Comparison of ENCODE assay signal across 8 mouse cellular contexts in the genomic region with DNA sequence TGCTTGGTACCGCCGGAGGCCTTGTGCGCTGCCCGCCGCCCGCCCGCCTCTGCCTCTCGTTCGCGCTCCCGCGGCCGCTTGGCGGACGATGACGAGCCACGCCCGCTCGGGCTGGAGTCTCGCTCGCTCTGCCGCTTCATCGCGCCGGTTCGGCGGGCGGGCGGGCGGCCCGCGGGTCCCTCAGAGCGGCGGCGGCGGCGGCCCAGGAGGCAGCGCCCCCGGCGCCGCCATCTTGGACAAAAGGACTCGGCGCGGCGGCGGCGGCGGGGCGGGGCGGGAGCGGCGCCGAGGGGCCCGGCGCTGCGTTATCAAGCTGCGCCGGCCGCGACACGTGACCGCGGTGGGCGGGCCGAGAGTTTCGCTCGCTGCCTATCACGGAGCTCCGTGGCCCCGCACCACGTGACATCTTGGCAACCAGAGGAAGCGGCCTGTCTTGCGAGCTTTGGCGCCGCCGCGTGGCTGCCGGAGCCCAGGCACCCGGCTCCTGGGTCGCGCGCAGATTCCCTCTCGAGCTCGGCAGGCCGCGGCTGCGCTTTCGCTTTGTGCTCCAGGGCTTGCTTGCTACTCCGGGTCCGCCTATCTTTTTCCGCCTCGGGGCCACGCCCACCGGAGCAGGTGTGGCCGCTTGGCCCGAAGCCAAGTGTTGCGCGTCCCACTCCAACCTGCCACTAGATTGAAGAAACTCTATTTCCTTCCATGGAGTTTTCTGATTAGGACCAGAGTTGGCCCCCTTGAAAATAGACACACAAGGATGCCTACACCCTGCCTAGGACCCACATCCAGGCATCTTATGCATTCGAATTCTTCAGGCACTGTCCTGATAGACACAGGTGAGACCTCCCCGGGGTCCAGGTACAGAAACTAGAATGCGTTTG. TPM values are rescaled to one million over a fixed set of nuclear protein-coding genes. Genes with fewer than 3 reads are reported as not detected.
DNase-seq lines count a peak whose midpoint lies in the region; ATAC-seq and TF ChIP-seq lines count a peak whose summit lies in the region.

A gene (minus strand): TSS at position 601 of the 875 bp plus-strand sequence.

- peak within 1 kb of the TSS; percentile 97 for H3K9ac ChIP-seq in heart, embryonic 11.5 days (ENCODE audit: low read depth, low read length)
- peak within 1 kb of the TSS; percentile 98 for H3K9ac ChIP-seq in kidney, embryonic 16.5 days (replicated peaks; ENCODE audit: low read length)
- H3K9ac ChIP-seq in liver, adult 2 months (ENCODE audit: low read depth, low read length) = peak within 1 kb of the TSS; percentile 95

- peak; percentile 80 for ATAC-seq in heart, embryonic 11.5 days (replicated peaks; ENCODE audit: insufficient number of reproducible peaks, low FRiP score, low TSS enrichment)
- peak; percentile 79 for ATAC-seq in kidney, embryonic 16.5 days (ENCODE audit: low FRiP score, low TSS enrichment)

- TF ChIP-seq CTCF in C2C12 (IDR thresholded peaks at IDR 0.05; ENCODE audit: control insufficient read depth, insufficient read depth, insufficient read length) = peak; percentile 90
- TF ChIP-seq CTCF in brain, embryonic 14.5 days (IDR thresholded peaks at IDR 0.05; ENCODE audit: borderline replicate concordance, extremely low read depth, insufficient read depth, insufficient read length) = peak; percentile 85
- peak; percentile 74 for TF ChIP-seq CTCF in liver, adult 2 months (IDR thresholded peaks at IDR 0.05; ENCODE audit: low read depth, low read length)

- peak within 1 kb of the TSS; percentile 60 for H3K4me3 ChIP-seq in C2C12 (ENCODE audit: insufficient read depth, poor library complexity, severe bottlenecking)
- H3K4me3 ChIP-seq in erythroblast, embryonic 14.5 days (replicated peaks) = peak within 1 kb of the TSS; percentile 97
- peak within 1 kb of the TSS; percentile 94 for H3K4me3 ChIP-seq in heart, embryonic 11.5 days (ENCODE audit: low read depth, low read length)
- H3K4me3 ChIP-seq in kidney, embryonic 16.5 days (ENCODE audit: low read length) = peak within 1 kb of the TSS; percentile 95
- peak within 1 kb of the TSS; percentile 76 for H3K4me3 ChIP-seq in liver, adult 2 months (ENCODE audit: insufficient read depth, low read depth, low read length)
- peak within 1 kb of the TSS; percentile 35 for H3K4me3 ChIP-seq in myocyte

- peak; percentile 100 for DNase-seq in brain, embryonic 14.5 days (ENCODE audit: low read depth)
- peak; percentile 89 for DNase-seq in liver, adult 2 months (ENCODE audit: extremely low read depth, low read depth, low spot score)
- DNase-seq in splenic B cell, adult 2 months (ENCODE audit: low read depth, low spot score) = peak; percentile 99

- peaks cover 71% of the 10 kb centered on the region for H3K4me1 ChIP-seq in erythroblast, embryonic 14.5 days (ENCODE audit: control insufficient read depth)
- peaks cover 40% of the 10 kb centered on the region for H3K4me1 ChIP-seq in heart, embryonic 11.5 days (ENCODE audit: control insufficient read depth, insufficient read depth, low read length)
- peaks cover 53% of the 10 kb centered on the region for H3K4me1 ChIP-seq in kidney, embryonic 16.5 days (ENCODE audit: insufficient read depth, low read length)
- peaks cover 26% of the 10 kb centered on the region for H3K4me1 ChIP-seq in liver, adult 2 months (ENCODE audit: control insufficient read depth, insufficient read depth, low read length)

- 0 out of 2 replicates have a peak, but pooled peaks cover 2% of the 10 kb centered on the region for H3K9me3 ChIP-seq in erythroblast, embryonic 14.5 days (ENCODE audit: control insufficient read depth, low read length)
- no peaks in the 10 kb centered on the region for H3K9me3 ChIP-seq in heart, embryonic 11.5 days (replicated peaks; ENCODE audit: control insufficient read depth, low read length)
- no peaks in the 10 kb centered on the region for H3K9me3 ChIP-seq in kidney, embryonic 16.5 days (ENCODE audit: low read length)

- peak within 1 kb of the TSS; percentile 86 for H3K27ac ChIP-seq in heart, embryonic 11.5 days (ENCODE audit: low read depth, low read length)
- peak within 1 kb of the TSS; percentile 82 for H3K27ac ChIP-seq in kidney, embryonic 16.5 days (ENCODE audit: low read length)
- peak within 1 kb of the TSS; percentile 60 for H3K27ac ChIP-seq in liver, adult 2 months (replicated peaks; ENCODE audit: insufficient read depth, low read depth, low read length)

- H3K4me2 ChIP-seq in heart, embryonic 11.5 days = peak within 1 kb of the TSS; percentile 94
- H3K4me2 ChIP-seq in kidney, embryonic 16.5 days (replicated peaks; ENCODE audit: low read depth, low read length) = peak within 1 kb of the TSS; percentile 99
- peak within 1 kb of the TSS; percentile 77 for H3K4me2 ChIP-seq in myocyte (ENCODE audit: low read depth)

- 2% methylated on average over 92 of the region's 101 CpGs for WGBS in heart, embryonic 11.5 days (ENCODE audit: insufficient replicate concordance)
- 3% methylated on average over 86 of the region's 101 CpGs for WGBS in kidney, embryonic 16.5 days
- 2% methylated on average over 96 of the region's 101 CpGs for WGBS in liver, adult 2 months

- H3K79me3 ChIP-seq in C2C12 (ENCODE audit: low read depth) = peaks cover 56% of the 10 kb centered on the region

- H3ac ChIP-seq in C2C12 (ENCODE audit: control insufficient read depth, insufficient read length, low read depth) (peak within 1 kb of the TSS; percentile 65), myocyte (ENCODE audit: control insufficient read depth, insufficient read length) (peak within 1 kb of the TSS; percentile 98)

- peak; percentile 83 for TF ChIP-seq POLR2A in brain, embryonic 14.5 days (IDR thresholded peaks at IDR 0.05; ENCODE audit: borderline replicate concordance, extremely low read depth, insufficient read depth, insufficient read length, poor library complexity, severe bottlenecking)
- 0 out of 2 replicates have a peak, but pooled peaks have one; percentile 13 for TF ChIP-seq POLR2A in liver, adult 2 months (IDR thresholded peaks at IDR 0.05; ENCODE audit: extremely low read depth, insufficient read depth, low read length)
- peak; percentile 47 for TF ChIP-seq POLR2A in myocyte (IDR thresholded peaks at IDR 0.05; ENCODE audit: insufficient read length, low read depth)

- H3K79me2 ChIP-seq in C2C12 (ENCODE audit: control insufficient read depth, insufficient read depth) (peaks cover 73% of the 10 kb centered on the region), myocyte (ENCODE audit: control insufficient read depth, insufficient read depth) (peaks cover 53% of the 10 kb centered on the region)
- H3K79me2 ChIP-seq in liver, adult 2 months (ENCODE audit: control insufficient read depth, insufficient read depth, low read length) = peaks cover 23% of the 10 kb centered on the region

- H3K27me3 ChIP-seq in C2C12 (ENCODE audit: control insufficient read depth, insufficient read depth, insufficient read length) = no peaks in the 10 kb centered on the region
- no peaks in the 10 kb centered on the region for H3K27me3 ChIP-seq in erythroblast, embryonic 14.5 days (ENCODE audit: control insufficient read depth)
- H3K27me3 ChIP-seq in heart, embryonic 11.5 days (ENCODE audit: control insufficient read depth, insufficient read depth, low read length) = no peaks in the 10 kb centered on the region
- no peaks in the 10 kb centered on the region for H3K27me3 ChIP-seq in kidney, embryonic 16.5 days (ENCODE audit: insufficient read depth, low read length)
- H3K27me3 ChIP-seq in liver, adult 2 months (ENCODE audit: control insufficient read depth, insufficient read depth, low read length) = no peaks in the 10 kb centered on the region
- H3K27me3 ChIP-seq in myocyte (ENCODE audit: control insufficient read depth, insufficient read depth, insufficient read length) = no peaks in the 10 kb centered on the region
- no peaks in the 10 kb centered on the region for H3K27me3 ChIP-seq in splenic B cell, adult 2 months (ENCODE audit: control insufficient read depth, insufficient read depth, low read length, poor library complexity, severe bottlenecking)

- H3K36me3 ChIP-seq in C2C12 (ENCODE audit: control insufficient read depth, insufficient read depth) = peaks cover 44% of the 10 kb centered on the region
- peaks cover 73% of the 10 kb centered on the region for H3K36me3 ChIP-seq in erythroblast, embryonic 14.5 days (ENCODE audit: control insufficient read depth)
- peaks cover 23% of the 10 kb centered on the region for H3K36me3 ChIP-seq in heart, embryonic 11.5 days (ENCODE audit: control insufficient read depth, insufficient read depth, low read length)
- H3K36me3 ChIP-seq in kidney, embryonic 16.5 days (ENCODE audit: insufficient read depth, low read length) = peaks cover 35% of the 10 kb centered on the region
- peaks cover 27% of the 10 kb centered on the region for H3K36me3 ChIP-seq in liver, adult 2 months (ENCODE audit: control insufficient read depth, insufficient read depth, low read length)
- H3K36me3 ChIP-seq in myocyte (ENCODE audit: control insufficient read depth, insufficient read depth) = peaks cover 5% of the 10 kb centered on the region
- H3K36me3 ChIP-seq in splenic B cell, adult 2 months (ENCODE audit: control insufficient read depth, insufficient read depth, low read length, poor library complexity, severe bottlenecking) = peaks cover 6% of the 10 kb centered on the region

TF ChIP-seq in C2C12, 6 proteins besides CTCF, POLR2A, EP300 and RAD21 (continues in another document):
- TF ChIP-seq CEBPB (IDR thresholded peaks at IDR 0.05; ENCODE audit: low read depth) (no peak), MAX (IDR thresholded peaks at IDR 0.05) (peak; percentile 72), MYOG (IDR thresholded peaks at IDR 0.05; ENCODE audit: control insufficient read depth, extremely low read depth, insufficient read length) (no peak), USF1 (IDR thresholded peaks at IDR 0.05; ENCODE audit: low read depth) (peak; percentile 95), MYOD1 (IDR thresholded peaks at IDR 0.05; ENCODE audit: control insufficient read depth, insufficient read length, low read depth) (no peak)

TF ChIP-seq in myocyte, 11 proteins besides CTCF, POLR2A, EP300 and RAD21 (continues in another document):
- TF ChIP-seq MYOD1 (IDR thresholded peaks at IDR 0.05; ENCODE audit: control insufficient read depth in 1 of 3, insufficient read length in 2 of 3, low read depth in 2 of 3) = peak in 1 of 3 experiments; percentile 37
- no peak for TF ChIP-seq MAX (IDR thresholded peaks at IDR 0.05; ENCODE audit: low read depth)
- TF ChIP-seq MYOG (IDR thresholded peaks at IDR 0.05; ENCODE audit: control insufficient read depth in 1 of 3, insufficient read depth in 1 of 3, insufficient read length in 2 of 3, low read depth in 2 of 3) = peak in 1 of 3 experiments; percentile 26
- TF ChIP-seq REST (IDR thresholded peaks at IDR 0.05; ENCODE audit: insufficient read depth, insufficient read length) = no peak
- no peak for TF ChIP-seq E2F4 (IDR thresholded peaks at IDR 0.05; ENCODE audit: insufficient read depth)

RNA-seq across cellular contexts. Expression of the gene that starts here (rescaled TPM):
- polyA plus RNA-seq in C2C12 (2012; fragmentation: generic; extraction: Trizol) = 21.0 TPM
- polyA plus RNA-seq in brain, embryonic 14.5 days (2012; rRNA removed) = 33.9 and 47.5 TPM in 2 replicates
- polyA plus RNA-seq in erythroblast, embryonic 14.5 days (2012) = 1.4 and 1.9 TPM in 2 replicates
- polyA plus RNA-seq in heart, embryonic 11.5 days (2014; fragmentation: Nextera tagmentation; extraction: Ambion mirVana) = 8.1 and 8.7 TPM in 2 replicates
- polyA plus RNA-seq in kidney, embryonic 16.5 days (2015; fragmentation: Nextera tagmentation; extraction: Ambion mirVana) = 6.4 and 7.8 TPM in 2 replicates
- 4.9 and 5.8 TPM in 2 replicates for total RNA-seq in liver, adult 2 months (2014; rRNA removed)
- polyA plus RNA-seq in liver, adult 2 months (2012; rRNA removed) = 4.5 and 4.8 TPM in 2 replicates
- 14.2 TPM for polyA plus RNA-seq in myocyte (2012; fragmentation: generic; extraction: Trizol)

Comparison
In these comparisons a context has a peak if more than half of its experiments do, and no peak if none do; other contexts are left out.
1. Peak in every context shown above with its lines: DNase-seq, ATAC-seq, H3K4me3 ChIP-seq and H3K27ac ChIP-seq.
2. H3K4me3 ChIP-seq: peak in every context shown above with its lines; median percentile 97 in erythroblast, embryonic 14.5 days; 95 in kidney, embryonic 16.5 days; 94 in heart, embryonic 11.5 days; 76 in liver, adult 2 months; 60 in C2C12; 35 in myocyte.
3. POLR2A ChIP-seq: peak in every context shown above with its lines; median percentile 83 in brain, embryonic 14.5 days; 47 in myocyte; 13 in liver, adult 2 months.